Mouse (Mus musculus): ENCODE results near the gene Gm8300.
A peak's percentile ranks its signal among the peaks of the same experiment; 100 is the strongest.
"Not testable (repeated sequence)": the region's sequence is repeated elsewhere in the genome, so short reads cannot be mapped to it uniquely, and the experiment has no call there.

Gene Gm8300

DNA sequence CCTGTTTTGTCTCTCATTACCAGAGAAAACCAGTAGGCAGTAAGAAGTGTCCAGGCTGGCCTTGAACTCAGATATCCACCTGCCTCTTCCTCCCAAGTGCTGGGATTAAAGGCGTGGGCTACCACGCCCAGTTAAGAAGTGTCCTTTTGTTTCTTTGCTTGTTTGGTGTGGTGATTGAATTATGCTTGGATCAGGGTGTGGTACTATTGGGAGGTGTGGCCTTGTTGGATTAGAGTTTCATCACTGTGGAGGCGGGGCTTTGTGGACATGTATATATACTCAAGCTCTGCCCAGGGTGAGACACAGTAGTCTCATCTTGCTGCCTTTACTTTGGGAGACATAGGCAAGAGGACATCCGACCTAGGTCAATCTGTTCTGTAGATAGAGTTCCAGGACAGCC is at the start of gene Gm8300:
Gm8300 (plus strand) TSS at position 301 of the 400 bp plus-strand sequence.
- not testable (repeated sequence) for DNase-seq (ENCODE audit: low spot score in 2 of 2)

DNA sequence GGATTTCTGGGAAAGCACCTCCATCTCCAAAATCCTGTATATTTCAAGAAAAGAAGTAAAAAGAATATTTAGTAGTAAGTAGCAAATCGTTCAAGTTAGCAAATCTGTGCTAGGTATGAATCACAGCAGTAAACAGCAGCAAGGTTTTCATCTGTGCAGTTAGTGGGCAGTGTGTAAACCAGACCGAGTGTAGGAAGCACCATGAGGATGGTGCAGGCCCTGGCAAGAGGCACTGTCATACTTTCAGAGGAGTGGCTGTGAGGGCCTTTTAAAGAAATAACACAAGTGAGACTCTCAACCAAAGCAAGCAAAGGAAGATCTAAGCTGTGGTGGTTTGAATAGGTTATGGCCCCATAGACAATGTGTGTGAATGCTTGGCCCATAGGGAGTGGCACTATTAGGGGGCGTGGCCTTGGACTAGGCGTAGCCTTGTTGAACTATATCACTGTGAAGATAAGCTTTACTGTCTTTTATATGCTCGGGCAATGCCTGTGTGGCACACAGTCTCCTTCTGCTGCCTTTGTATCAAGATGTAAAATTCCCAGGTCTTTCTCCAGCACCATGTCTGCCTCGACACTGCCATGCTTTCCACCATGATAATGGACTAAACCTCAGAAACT is 49.3 kb upstream of the Gm8300 start:
- no peak for DNase-seq (ENCODE audit: low spot score in 2 of 2)

DNA sequence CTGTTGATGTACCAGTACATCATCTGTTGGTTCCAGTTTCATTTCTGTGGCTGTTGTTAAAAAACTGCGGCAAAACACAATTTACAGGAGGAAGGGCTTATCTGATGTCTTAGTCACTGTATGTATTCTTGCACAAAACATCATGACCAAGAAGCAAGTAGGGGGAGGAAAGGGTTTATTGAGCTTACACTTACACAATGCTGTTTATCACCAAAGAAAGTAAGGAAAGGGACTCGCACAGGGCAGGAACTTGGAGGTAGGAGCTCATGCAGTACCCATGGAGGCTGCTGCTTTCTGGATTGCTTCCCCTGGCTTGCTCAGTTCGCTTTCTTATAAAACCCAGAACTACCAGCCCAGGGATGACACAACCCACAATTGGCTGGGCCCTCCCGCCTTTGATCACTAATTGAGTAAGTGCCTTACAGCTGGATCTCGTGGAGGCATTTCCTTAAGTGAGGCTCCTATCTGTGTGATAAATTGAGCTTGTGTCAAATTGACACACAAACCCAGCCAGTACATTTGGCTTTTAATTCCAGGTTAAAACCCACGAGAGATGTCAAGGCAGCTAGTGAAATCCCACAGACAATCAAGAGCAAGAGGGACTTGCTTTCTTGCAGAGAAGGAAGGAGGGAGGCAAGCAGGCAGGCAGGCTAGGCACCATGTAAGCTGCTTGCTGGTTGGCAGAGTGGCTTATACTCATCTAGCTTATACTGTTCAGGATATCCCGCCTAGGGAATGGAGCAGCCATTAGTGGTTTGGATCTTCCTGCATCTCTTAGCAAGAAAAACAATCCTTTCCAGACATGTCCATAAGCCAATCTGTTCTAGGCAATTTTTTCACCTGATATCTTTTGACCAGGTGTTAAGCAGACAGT is 43.6 kb upstream of the Gm8300 start:
- no peak for DNase-seq (ENCODE audit: low spot score in 2 of 2)

DNA sequence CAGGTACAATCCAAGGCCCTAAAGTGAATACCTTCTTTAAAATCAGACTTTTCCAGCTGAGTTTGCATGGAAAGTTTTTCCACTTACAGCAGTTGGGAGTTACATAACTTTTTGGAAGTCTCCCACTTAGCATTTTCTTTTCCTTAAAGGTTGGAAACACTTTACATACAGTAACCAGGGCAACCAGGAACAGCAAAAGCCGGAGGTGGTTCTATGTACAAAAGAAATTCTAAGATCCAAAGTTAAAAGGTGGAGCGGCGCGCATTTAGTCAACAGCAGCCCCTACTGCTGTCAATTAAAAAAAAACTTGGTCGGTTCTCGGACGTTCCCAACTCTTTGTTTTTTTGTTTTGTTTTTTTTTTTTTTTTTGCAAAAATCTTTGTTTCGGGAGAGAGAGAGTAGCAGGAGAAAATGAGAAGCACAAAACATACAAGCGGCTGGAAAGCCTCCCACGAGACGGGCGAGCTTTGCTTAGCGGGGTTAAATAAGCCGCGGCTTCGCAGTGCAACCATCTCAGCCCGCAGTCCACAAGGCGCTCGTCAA is 42.6 kb upstream of the Gm8300 start:
- DNase-seq (ENCODE audit: low spot score in 2 of 2): no peak

DNA sequence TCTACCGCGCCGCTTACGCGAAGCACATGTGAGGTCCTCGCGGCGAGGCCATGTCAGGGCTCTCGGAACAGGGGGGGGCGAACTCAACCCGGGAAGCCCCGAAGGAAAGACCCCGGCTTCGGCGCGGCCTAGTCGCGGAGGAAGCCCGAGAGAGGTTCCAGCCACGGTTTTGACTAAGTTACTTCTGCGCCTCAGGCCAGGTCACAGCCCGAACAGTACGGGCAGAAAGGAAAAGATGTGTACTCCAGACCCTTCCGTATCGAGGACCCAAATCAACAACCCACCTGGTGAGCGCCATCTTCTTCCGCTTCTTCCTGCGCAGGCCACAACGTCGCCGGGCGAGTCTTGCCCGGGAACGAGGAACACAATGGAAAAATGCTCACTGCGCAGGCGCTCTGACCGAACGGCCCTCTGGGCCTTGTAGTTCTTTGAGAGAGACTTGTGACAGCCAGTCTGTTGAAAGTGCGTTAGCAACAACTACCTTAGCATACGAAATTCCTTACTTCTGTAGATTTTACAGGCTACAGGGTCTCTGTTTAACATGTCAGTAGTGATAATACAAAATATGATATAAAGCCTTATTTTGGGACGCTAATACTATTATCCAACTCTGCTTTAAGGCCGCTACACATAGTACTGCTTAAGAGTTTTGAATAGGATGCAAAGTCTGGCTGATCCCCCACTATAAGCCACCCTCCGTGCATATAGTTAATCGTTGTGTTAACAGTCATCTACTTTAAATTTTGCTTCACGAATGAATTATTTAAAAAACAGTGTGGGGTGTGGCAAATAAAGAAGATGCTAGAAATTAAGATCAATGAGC is 41.9 kb upstream of the Gm8300 start, which contains the start of gene Snw1:
Snw1 (minus strand) TSS at position 311 of the 823 bp plus-strand sequence.
- DNase-seq (ENCODE audit: low spot score in 2 of 2): peak; percentile 84 to 92

DNA sequence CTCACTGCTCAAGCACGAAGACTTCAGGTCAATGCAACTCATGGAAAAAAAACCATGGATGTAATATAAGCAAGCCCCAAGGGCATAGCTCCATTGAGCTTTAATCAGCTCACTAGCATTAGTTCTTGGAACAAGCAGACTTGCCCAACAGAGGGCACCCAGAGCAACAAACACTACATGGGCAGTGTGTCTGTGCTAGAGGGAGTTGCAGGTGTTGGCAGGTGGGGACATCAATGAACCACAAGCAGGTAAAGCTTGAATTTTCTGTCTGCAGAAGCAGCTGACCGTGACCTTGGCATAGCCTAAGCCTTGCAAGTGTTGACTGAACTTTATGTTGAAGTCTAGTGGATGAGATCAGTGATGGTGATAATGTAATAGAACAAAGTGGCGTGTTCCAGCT is 39.4 kb upstream of the Gm8300 start:
- no peak for DNase-seq (ENCODE audit: low spot score in 2 of 2)

DNA sequence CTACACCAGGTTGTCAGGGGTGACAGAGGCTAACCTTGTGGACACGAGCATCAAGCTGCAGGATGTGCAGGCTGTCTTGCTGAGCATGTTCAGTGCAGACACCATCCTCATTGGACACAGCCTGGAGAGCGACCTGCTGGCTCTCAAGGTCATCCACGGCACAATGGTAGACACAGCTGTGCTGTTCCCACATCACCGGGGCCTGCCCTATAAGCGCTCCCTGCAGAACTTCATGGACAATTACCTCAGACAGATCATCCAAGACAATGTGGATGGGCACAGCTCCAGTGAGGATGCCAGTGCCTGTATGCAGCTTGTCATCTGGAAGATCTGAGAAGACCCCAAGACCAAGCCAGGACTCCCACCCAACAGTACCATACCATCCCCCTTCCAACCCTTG is 31.6 kb upstream of the Gm8300 start:
- DNase-seq (ENCODE audit: low spot score in 2 of 2): not testable (repeated sequence)

DNA sequence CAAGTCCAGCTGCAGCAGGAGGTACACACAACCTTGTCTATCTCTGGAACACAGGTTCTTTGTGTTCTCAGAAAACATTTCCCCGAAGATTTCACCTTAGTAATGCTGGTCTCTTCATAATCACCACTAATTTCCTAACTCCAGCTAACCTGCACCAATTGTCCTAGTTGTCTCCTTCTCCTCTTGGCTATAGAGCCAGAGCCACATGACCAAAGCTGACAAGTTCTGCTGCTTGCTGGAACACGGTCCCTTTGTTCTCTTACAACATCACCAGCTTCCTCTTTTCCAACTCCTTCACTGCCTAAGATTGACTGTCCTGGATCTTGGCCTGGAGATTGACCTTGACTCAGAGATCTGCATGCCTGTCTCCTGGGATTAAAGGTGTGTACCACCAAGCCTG is 25.4 kb upstream of the Gm8300 start:
- DNase-seq (ENCODE audit: low spot score in 2 of 2): not testable (repeated sequence)

DNA sequence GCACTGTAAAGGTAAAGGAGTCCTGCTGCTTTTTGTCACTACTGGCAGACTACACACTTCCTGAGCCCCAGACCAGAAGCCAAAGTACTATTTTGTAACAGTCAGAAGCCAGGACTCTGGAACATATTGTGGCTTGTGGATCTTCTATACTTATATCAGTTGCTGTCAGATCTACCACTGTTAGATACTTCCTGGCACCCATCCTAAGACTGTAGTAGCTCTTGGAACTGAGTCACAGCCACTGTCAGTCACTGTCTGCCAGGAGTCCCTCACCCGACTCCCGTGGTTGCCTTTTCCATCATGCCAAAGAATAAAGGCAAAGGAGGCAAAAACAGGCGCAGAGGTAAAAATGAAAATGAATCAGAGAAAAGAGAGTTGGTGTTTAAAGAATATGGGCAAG is 19.7 kb upstream of the Gm8300 start, which contains the start of gene Gm5788:
Gm5788 (plus strand) TSS at position 301 of the 400 bp plus-strand sequence.
- DNase-seq (ENCODE audit: low spot score in 2 of 2): not testable (repeated sequence)

DNA sequence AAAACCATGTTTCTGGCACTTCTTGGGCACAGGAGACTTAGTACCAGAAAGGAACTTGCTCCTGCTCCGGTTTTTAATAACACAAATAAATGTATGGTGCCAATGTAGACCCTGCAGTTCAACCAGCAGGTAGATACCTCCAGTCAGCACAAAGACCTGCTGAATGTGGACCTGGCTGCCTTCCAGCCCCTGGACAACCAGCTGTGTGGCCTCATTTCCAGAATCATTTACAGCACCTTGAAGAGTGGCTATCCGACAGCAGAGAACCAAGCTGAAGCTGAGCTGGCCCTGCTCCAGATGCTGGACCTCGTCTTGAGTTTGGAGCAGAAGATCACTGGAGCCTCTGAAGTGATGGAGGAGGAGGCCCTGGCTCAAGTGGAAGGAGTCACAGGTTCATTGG is 5.5 kb downstream of the Gm8300 start:
- DNase-seq (ENCODE audit: low spot score in 2 of 2): not testable (repeated sequence)

DNA sequence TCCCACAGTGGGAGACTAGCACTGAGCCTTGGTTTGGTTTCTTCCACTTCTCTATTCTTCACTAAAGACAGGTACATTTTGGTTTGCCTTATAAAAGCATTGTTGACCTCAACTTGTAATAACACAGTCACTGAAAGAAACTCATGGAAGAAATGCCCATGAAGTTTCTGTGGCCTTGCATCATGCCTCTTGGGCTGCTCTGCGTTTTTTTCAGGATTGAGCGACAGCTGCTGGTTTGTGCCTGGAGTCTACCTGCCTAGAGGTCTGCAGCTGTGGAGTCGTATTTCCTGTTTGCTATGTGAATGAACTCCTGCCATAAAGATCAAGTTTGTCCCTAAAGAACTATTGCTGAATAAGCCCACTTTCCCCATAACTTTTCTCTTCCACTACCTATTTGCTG is 29.8 kb downstream of the Gm8300 start:
- DNase-seq (ENCODE audit: low spot score in 2 of 2): no peak

DNA sequence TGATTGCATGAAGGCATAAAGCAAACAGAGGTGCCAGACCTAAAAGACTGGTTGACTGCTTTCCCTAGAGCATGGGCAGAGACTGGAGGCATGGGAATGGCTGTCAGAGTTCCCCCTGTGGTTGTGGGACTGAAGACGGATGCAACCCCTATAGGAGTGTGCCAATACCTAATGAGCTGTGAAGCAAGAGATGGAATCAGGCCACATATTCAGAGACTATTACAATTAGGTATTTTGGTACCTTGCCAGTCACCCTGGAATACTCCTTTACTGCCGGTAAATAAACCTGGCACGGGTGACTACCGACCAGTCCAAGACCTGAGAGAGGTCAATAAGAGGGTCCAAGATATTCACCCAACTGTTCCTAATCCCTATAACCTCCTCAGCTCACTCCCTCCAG is 36.5 kb downstream of the Gm8300 start:
- DNase-seq (ENCODE audit: low spot score in 2 of 2): not testable (repeated sequence)

Measured in urinary bladder, adult 18-20 months (tissue).